Comparison of ENCODE assay signal across 8 mouse cellular contexts in genomic region chr15:12366072-12366469, GRCm38 (mm10). TPM values are rescaled to one million over a fixed set of nuclear protein-coding genes. Genes with fewer than 3 reads are reported as not detected.
DNase-seq lines count a peak whose midpoint lies in the region; ATAC-seq lines count a peak whose summit lies in the region.

No protein-coding gene starts in this region.

- DNase-seq in heart, postnatal 25 days (ENCODE audit: low spot score): no peak
- peak; percentile 64 for DNase-seq in forebrain, embryonic 11.5 days (ENCODE audit: low spot score)
- peak; percentile 65 for DNase-seq in layer of hippocampus, adult 9-10 months (ENCODE audit: low spot score)
- no peak for DNase-seq in gastrocnemius, postnatal 4 days (ENCODE audit: low spot score in 2 of 2)
- no peak for DNase-seq in limb, embryonic 10.5 days (ENCODE audit: low spot score)

- H3K27ac ChIP-seq in heart, embryonic 13.5 days (replicated peaks): 0 out of 2 replicates have a peak overlapping the region, but pooled peaks have one; percentile 5
- H3K27ac ChIP-seq in forebrain, embryonic 11.5 days (ENCODE audit: low read depth, low read length): no peak overlapping the region
- peak overlapping the region; percentile 77 for H3K27ac ChIP-seq in midbrain, embryonic 15.5 days
- no peak overlapping the region for H3K27ac ChIP-seq in limb, embryonic 10.5 days

- WGBS in heart, embryonic 13.5 days: 57% methylated on average over 3 of the region's 3 CpGs
- 27% methylated on average over 3 of the region's 3 CpGs for WGBS in forebrain, embryonic 11.5 days
- WGBS in midbrain, embryonic 15.5 days: 5% methylated on average over 3 of the region's 3 CpGs
- 59% methylated on average over 3 of the region's 3 CpGs for WGBS in limb, embryonic 10.5 days

- H3K9me3 ChIP-seq in heart, embryonic 13.5 days: no peaks in the 10 kb centered on the region
- H3K9me3 ChIP-seq in forebrain, embryonic 11.5 days (ENCODE audit: control insufficient read depth, low read length): no peaks in the 10 kb centered on the region
- H3K9me3 ChIP-seq in midbrain, embryonic 15.5 days: no peaks in the 10 kb centered on the region
- H3K9me3 ChIP-seq in limb, embryonic 10.5 days (replicated peaks): no peaks in the 10 kb centered on the region

- ATAC-seq in heart, embryonic 13.5 days (ENCODE audit: extremely low read depth, insufficient number of reproducible peaks, low FRiP score, low TSS enrichment): no peak
- ATAC-seq in forebrain, embryonic 11.5 days (replicated peaks; ENCODE audit: low FRiP score): peak; percentile 74
- peak; percentile 92 for ATAC-seq in midbrain, embryonic 15.5 days (replicated peaks)
- ATAC-seq in megakaryocyte-erythroid progenitor cell, adult 5-6 weeks (replicated peaks; ENCODE audit: low FRiP score, low TSS enrichment, poor library complexity, severe bottlenecking): no peak

- no peak overlapping the region for H3K9ac ChIP-seq in heart, embryonic 13.5 days
- H3K9ac ChIP-seq in forebrain, embryonic 11.5 days (ENCODE audit: low read length): no peak overlapping the region; the same call in 1 of the 2 replicates
- H3K9ac ChIP-seq in midbrain, embryonic 15.5 days: no peak overlapping the region

- H3K4me1 ChIP-seq in heart, embryonic 13.5 days: peaks cover 30% of the 10 kb centered on the region
- H3K4me1 ChIP-seq in forebrain, embryonic 11.5 days (replicated peaks; ENCODE audit: control insufficient read depth, insufficient read depth, low read length): peaks cover 11% of the 10 kb centered on the region; the same call in 1 of the 2 replicates
- H3K4me1 ChIP-seq in midbrain, embryonic 15.5 days: peaks cover 25% of the 10 kb centered on the region
- peaks cover 8% of the 10 kb centered on the region for H3K4me1 ChIP-seq in limb, embryonic 10.5 days

- no peak overlapping the region for H3K4me2 ChIP-seq in heart, embryonic 13.5 days
- no peak overlapping the region for H3K4me2 ChIP-seq in forebrain, embryonic 11.5 days (ENCODE audit: low read depth, low read length, severe bottlenecking)
- H3K4me2 ChIP-seq in midbrain, embryonic 15.5 days: peak overlapping the region; percentile 8; the same call in 1 of the 2 replicates

- no peak overlapping the region for H3K4me3 ChIP-seq in heart, embryonic 13.5 days
- no peak overlapping the region for H3K4me3 ChIP-seq in forebrain, embryonic 11.5 days (ENCODE audit: low read depth, low read length)
- H3K4me3 ChIP-seq in midbrain, embryonic 15.5 days: no peak overlapping the region
- no peak overlapping the region for H3K4me3 ChIP-seq in limb, embryonic 10.5 days

- no peaks in the 10 kb centered on the region for H3K27me3 ChIP-seq in heart, embryonic 13.5 days (replicated peaks)
- H3K27me3 ChIP-seq in forebrain, embryonic 11.5 days (ENCODE audit: control insufficient read depth, insufficient read depth, low read length): no peaks in the 10 kb centered on the region
- H3K27me3 ChIP-seq in midbrain, embryonic 15.5 days (replicated peaks): 0 out of 2 replicates have a peak, but pooled peaks cover 3% of the 10 kb centered on the region
- no peaks in the 10 kb centered on the region for H3K27me3 ChIP-seq in limb, embryonic 10.5 days (ENCODE audit: low read depth, poor library complexity, severe bottlenecking)

- H3K36me3 ChIP-seq in heart, embryonic 13.5 days: peaks cover 18% of the 10 kb centered on the region
- no peaks in the 10 kb centered on the region for H3K36me3 ChIP-seq in forebrain, embryonic 11.5 days (ENCODE audit: control insufficient read depth, insufficient read depth, low read length)
- H3K36me3 ChIP-seq in midbrain, embryonic 15.5 days (replicated peaks): no peaks in the 10 kb centered on the region
- peaks cover 2% of the 10 kb centered on the region; the same call in 1 of the 2 replicates for H3K36me3 ChIP-seq in limb, embryonic 10.5 days

- intact Hi-C loops in heart, postnatal 25 days (cut with DNase I): no loop called here

RNA-seq across cellular contexts. Expression of gene 1810049J17Rik, which starts 44.4 kb away (rescaled TPM):
- 0.78 and 1.3 TPM in 2 replicates for polyA plus RNA-seq in heart, embryonic 13.5 days (2015; fragmentation: Nextera tagmentation; extraction: Ambion mirVana)
- 1 to 10 TPM in 1 of 2 experiments, not detected in 1; 1.1 TPM for total RNA-seq in heart, postnatal 25 days (2021)
- polyA plus RNA-seq in forebrain, embryonic 11.5 days (2014; fragmentation: Nextera tagmentation; extraction: Ambion mirVana): 1.0 TPM in 1 of 2 replicates, not detected in the other
- 1.1 TPM in 2 replicates for polyA plus RNA-seq in midbrain, embryonic 15.5 days (2015; fragmentation: Nextera tagmentation; extraction: Ambion mirVana)
- not detected in 2 replicates for total RNA-seq in megakaryocyte-erythroid progenitor cell, adult 5-6 weeks (2014; fragmentation: Nextera tagmentation)
- 1.0 TPM in 1 of 2 replicates, not detected in the other for total RNA-seq in megakaryocyte-erythroid progenitor cell, adult 5-6 weeks (2017)
- total RNA-seq in gastrocnemius, postnatal 4 days (2021): 1 to 10 TPM in 1 of 2 experiments, not detected in 1; 1.4 TPM
- polyA plus RNA-seq in limb, embryonic 10.5 days (2016; fragmentation: Nextera tagmentation; extraction: Ambion mirVana): 0.68 and 1.4 TPM in 2 replicates

RNA-seq across cellular contexts. Expression of gene Golph3, which starts 44.8 kb away (rescaled TPM):
- 60.1 and 63.0 TPM in 2 replicates for polyA plus RNA-seq in heart, embryonic 13.5 days (2015; fragmentation: Nextera tagmentation; extraction: Ambion mirVana)
- 10 to 100 TPM; 81.6 to 89.8 TPM for total RNA-seq in heart, postnatal 25 days (2021)
- polyA plus RNA-seq in forebrain, embryonic 11.5 days (2014; fragmentation: Nextera tagmentation; extraction: Ambion mirVana): 102 and 103 TPM in 2 replicates
- 62.6 and 64.8 TPM in 2 replicates for polyA plus RNA-seq in midbrain, embryonic 15.5 days (2015; fragmentation: Nextera tagmentation; extraction: Ambion mirVana)
- 85.5 and 86.5 TPM in 2 replicates for total RNA-seq in megakaryocyte-erythroid progenitor cell, adult 5-6 weeks (2014; fragmentation: Nextera tagmentation)
- 126 and 132 TPM in 2 replicates for total RNA-seq in megakaryocyte-erythroid progenitor cell, adult 5-6 weeks (2017)
- 10 to 100 TPM; 66.2 to 78.0 TPM for total RNA-seq in gastrocnemius, postnatal 4 days (2021)
- polyA plus RNA-seq in limb, embryonic 10.5 days (2016; fragmentation: Nextera tagmentation; extraction: Ambion mirVana): 65.9 and 75.5 TPM in 2 replicates

Comparison
In these comparisons a context has a peak if more than half of its experiments do, and no peak if none do; other contexts are left out.
1. ATAC-seq: peak in forebrain, embryonic 11.5 days (single experiment) and midbrain, embryonic 15.5 days (single experiment); none in heart, embryonic 13.5 days (single experiment) and megakaryocyte-erythroid progenitor cell, adult 5-6 weeks (single experiment).
2. H3K27ac ChIP-seq: peak in heart, embryonic 13.5 days (single experiment) and midbrain, embryonic 15.5 days (single experiment); none in forebrain, embryonic 11.5 days (single experiment) and limb, embryonic 10.5 days (single experiment).
3. DNase-seq: peak in forebrain, embryonic 11.5 days (single experiment) and layer of hippocampus, adult 9-10 months (single experiment); none in heart, postnatal 25 days (single experiment), gastrocnemius, postnatal 4 days (0 of 2) and limb, embryonic 10.5 days (single experiment).